Mouse (Mus musculus): Measurements from ENCODE around the gene Anapc2. TPM values are rescaled to one million over a fixed set of nuclear protein-coding genes. Genes with fewer than 3 reads are reported as not detected.

Gene Anapc2
- total and polyA plus RNA-seq, 2 experiments from 2014 or later, result 37.9 to 108 TPM

GRCm38 (mm10) chr2:25240723-25241437, 31.4 kb upstream of the Anapc2 start:
- Histone ChIP-seq H3K27me3 (ENCODE audit: insufficient read depth, low read length) (no peaks in the 10 kb centered on the region), H3K4me2 (ENCODE audit: low read depth) (peak overlapping the region; percentile 89), H3K9me3 (ENCODE audit: low read length) (no peaks in the 10 kb centered on the region), H3K36me3 (ENCODE audit: insufficient read depth) (peaks cover 23% of the 10 kb centered on the region), H3K4me1 (ENCODE audit: insufficient read depth) (peaks cover 6% of the 10 kb centered on the region), H3K4me3 (ENCODE audit: low read depth, low read length) (peak overlapping the region; percentile 70), H3K9ac (peak overlapping the region; percentile 79; the same call in 1 of the 2 replicates), H3K27ac (ENCODE audit: low read depth, low read length) (peak overlapping the region; percentile 82)
- DNase-seq (peak; percentile 90), ATAC-seq (peak; percentile 91)
- WGBS, result under 1% methylated on average over 29 of the region's 29 CpGs
- TF ChIP-seq CTCF (IDR thresholded peaks at IDR 0.05; ENCODE audit: low read depth), result no peak

- H3K36me3 ChIP-seq (ENCODE audit: insufficient read depth), result peaks cover 24% of the 10 kb centered on the region
- no peak for TF ChIP-seq CTCF (IDR thresholded peaks at IDR 0.05; ENCODE audit: low read depth)
- no peak for DNase-seq
- H3K4me3 ChIP-seq (ENCODE audit: low read depth, low read length), result peak overlapping the region; percentile 70
- H3K4me2 ChIP-seq (ENCODE audit: low read depth), result peak overlapping the region; percentile 89
- peak overlapping the region; percentile 79 for H3K9ac ChIP-seq
- peak overlapping the region; percentile 82; the same call in 1 of the 2 replicates for H3K27ac ChIP-seq (ENCODE audit: low read depth, low read length)
- H3K27me3 ChIP-seq (ENCODE audit: insufficient read depth, low read length), result no peaks in the 10 kb centered on the region
- 16% methylated on average over 6 of the region's 6 CpGs for WGBS
- H3K9me3 ChIP-seq (ENCODE audit: low read length), result no peaks in the 10 kb centered on the region
- peaks cover 6% of the 10 kb centered on the region for H3K4me1 ChIP-seq (ENCODE audit: insufficient read depth)
- peak; percentile 0; the same call in 1 of the 2 replicates for ATAC-seq
Observed at GRCm38 (mm10) chr2:25241438-25241775, 30.9 kb upstream of the Anapc2 start.

- under 1% methylated on average over 59 of the region's 59 CpGs for WGBS
- Histone ChIP-seq H3K4me2 (ENCODE audit: low read depth) (peak within 1 kb of the TSS; percentile 89), H3K9me3 (ENCODE audit: low read length) (no peaks in the 10 kb centered on the region), H3K36me3 (ENCODE audit: insufficient read depth) (peaks cover 26% of the 10 kb centered on the region), H3K27me3 (ENCODE audit: insufficient read depth, low read length) (no peaks in the 10 kb centered on the region), H3K4me3 (ENCODE audit: low read depth, low read length) (peak within 1 kb of the TSS; percentile 70), H3K9ac (peak within 1 kb of the TSS; percentile 79), H3K27ac (ENCODE audit: low read depth, low read length) (peak within 1 kb of the TSS; percentile 82), H3K4me1 (ENCODE audit: insufficient read depth) (peaks cover 6% of the 10 kb centered on the region)
- no peak; the same call in 1 of the 2 replicates for TF ChIP-seq CTCF (IDR thresholded peaks at IDR 0.05; ENCODE audit: low read depth)
- peak; percentile 75 for DNase-seq
- ATAC-seq, result peak; percentile 74
Observed at GRCm38 (mm10) chr2:25242101-25242506, 30.2 kb upstream of the Anapc2 start, which contains the start of the genes Rnf208 and Cysrt1. Gene Rnf208 (plus strand): TSS chr2:25242255. Gene Cysrt1 (minus strand): TSS chr2:25242452.

- Histone ChIP-seq H3K27ac (ENCODE audit: low read depth, low read length) (no peak overlapping the region), H3K9me3 (ENCODE audit: low read length) (no peaks in the 10 kb centered on the region), H3K36me3 (ENCODE audit: insufficient read depth) (peaks cover 34% of the 10 kb centered on the region), H3K9ac (peak overlapping the region; percentile 79), H3K27me3 (ENCODE audit: insufficient read depth, low read length) (no peaks in the 10 kb centered on the region), H3K4me3 (ENCODE audit: low read depth, low read length) (peak overlapping the region; percentile 70; the same call in 1 of the 2 replicates), H3K4me2 (ENCODE audit: low read depth) (peak overlapping the region; percentile 89), H3K4me1 (ENCODE audit: insufficient read depth) (peaks cover 6% of the 10 kb centered on the region)
- DNase-seq, result no peak
- no peak for ATAC-seq
- 79% methylated on average over 8 of the region's 8 CpGs for WGBS
- no peak for TF ChIP-seq CTCF (IDR thresholded peaks at IDR 0.05; ENCODE audit: low read depth)
Observed at GRCm38 (mm10) chr2:25243342-25243741, 28.9 kb upstream of the Anapc2 start.

- Histone ChIP-seq H3K36me3 (ENCODE audit: insufficient read depth) (peaks cover 38% of the 10 kb centered on the region), H3K9me3 (ENCODE audit: low read length) (no peaks in the 10 kb centered on the region), H3K4me1 (ENCODE audit: insufficient read depth) (peaks cover 6% of the 10 kb centered on the region), H3K27ac (ENCODE audit: low read depth, low read length) (no peak overlapping the region), H3K9ac (no peak overlapping the region), H3K4me3 (ENCODE audit: low read depth, low read length) (no peak overlapping the region), H3K4me2 (ENCODE audit: low read depth) (no peak overlapping the region), H3K27me3 (ENCODE audit: insufficient read depth, low read length) (no peaks in the 10 kb centered on the region)
- TF ChIP-seq CTCF (IDR thresholded peaks at IDR 0.05; ENCODE audit: low read depth), result no peak
- ATAC-seq (no peak), DNase-seq (no peak)
- 91% methylated on average over 4 of the region's 4 CpGs for WGBS
Observed at GRCm38 (mm10) chr2:25244144-25244543, 28.1 kb upstream of the Anapc2 start.

GRCm38 (mm10) chr2:25246183-25247072, 25.9 kb upstream of the Anapc2 start, which contains the start of gene AL732309.1:
Gene AL732309.1 (minus strand): TSS chr2:25246863.
- Histone ChIP-seq H3K27ac (ENCODE audit: low read depth, low read length) (no peak within 1 kb of the TSS), H3K9me3 (ENCODE audit: low read length) (no peaks in the 10 kb centered on the region), H3K9ac (no peak within 1 kb of the TSS), H3K4me3 (ENCODE audit: low read depth, low read length) (no peak within 1 kb of the TSS), H3K4me1 (ENCODE audit: insufficient read depth) (peaks cover 3% of the 10 kb centered on the region; the same call in 1 of the 2 replicates), H3K27me3 (ENCODE audit: insufficient read depth, low read length) (no peaks in the 10 kb centered on the region), H3K36me3 (ENCODE audit: insufficient read depth) (peaks cover 53% of the 10 kb centered on the region), H3K4me2 (ENCODE audit: low read depth) (no peak within 1 kb of the TSS)
- no peak for TF ChIP-seq CTCF (IDR thresholded peaks at IDR 0.05; ENCODE audit: low read depth)
- WGBS, result 92% methylated on average over 10 of the region's 10 CpGs
- no peak for ATAC-seq
- DNase-seq, result no peak
